Mouse (Mus musculus) left cerebral cortex, postnatal 36 days (tissue): ENCODE measurements around the gene Wdr31. TPM values are rescaled to one million over a fixed set of nuclear protein-coding genes. Genes with fewer than 3 reads are reported as not detected.
"Not testable (repeated sequence)": the region's sequence is repeated elsewhere in the genome, so short reads cannot be mapped to it uniquely, and the experiment has no call there.

Experiments used
- DNase-seq, 2 experiments: peaks; one replicate each; pipeline ENCODE4 v3.0.0; 2021 to 2022; ENCODE audit warnings: low spot score in 2 of 2, mixed read lengths in 1 of 2
- intact Hi-C: fragments of 180-260 bp; cut with DNase I; formaldehyde crosslinking; loops from one replicate; pipeline ENCODE4 v1.15.1; 2025
- total RNA-seq, 2 experiments: library from RNA; stranded (reverse); gene quantifications; 2 replicates each; pipeline ENCODE4 v1.2.3; 2021

The Wdr31 gene
- total RNA-seq, 2 experiments from 2014 or later = 7.8 to 8.9 TPM

- DNase-seq = peak; percentile 90 to 91
- intact Hi-C loops = loop anchor here (2.0 to 5.0 kb wide), 2 partner anchors 31 to 95 kb away; partner anchors contain the start of genes Cdc26, Prpf4 and Wdr31
Observed at GRCm38 (mm10) chr4:62501964-62502732, 31.5 kb upstream of the Wdr31 start.

- intact Hi-C loops = loop anchor here (5.0 kb wide), 1 partner anchor 94 kb away; the partner anchor contains the start of genes Cdc26 and Prpf4
- DNase-seq = no peak
Observed at GRCm38 (mm10) chr4:62501534-62501933, 30.8 kb upstream of the Wdr31 start.

- intact Hi-C loops = loop anchor here (5.0 kb wide), 1 partner anchor 93 kb away; the partner anchor contains the start of genes Cdc26 and Prpf4
- DNase-seq = no peak
Observed at GRCm38 (mm10) chr4:62500799-62501198, 30.1 kb upstream of the Wdr31 start.

GRCm38 (mm10) chr4:62496815-62497214 is 26.1 kb upstream of the Wdr31 start:
- peak; percentile 71 for DNase-seq
- intact Hi-C loops = no loop called here

GRCm38 (mm10) chr4:62495946-62496345 is 25.2 kb upstream of the Wdr31 start:
- no peak for DNase-seq
- intact Hi-C loops = no loop called here

- intact Hi-C loops = no loop called here
- DNase-seq = no peak
Observed at GRCm38 (mm10) chr4:62494230-62494629, 23.5 kb upstream of the Wdr31 start.

GRCm38 (mm10) chr4:62492682-62493081 is 22.0 kb upstream of the Wdr31 start:
- intact Hi-C loops = no loop called here
- DNase-seq = no peak

GRCm38 (mm10) chr4:62487914-62488313 is 17.2 kb upstream of the Wdr31 start:
- intact Hi-C loops = no loop called here

GRCm38 (mm10) chr4:62487172-62487571 is 16.5 kb upstream of the Wdr31 start:
- intact Hi-C loops = no loop called here
- DNase-seq = no peak

More at GRCm38 (mm10) chr4:62487914-62488313, 17.2 kb upstream of the Wdr31 start:
- no peak for DNase-seq

- DNase-seq = no peak
- intact Hi-C loops = no loop called here
Observed at GRCm38 (mm10) chr4:62486162-62486696, 15.5 kb upstream of the Wdr31 start.

- intact Hi-C loops = no loop called here
- no peak for DNase-seq
Observed at GRCm38 (mm10) chr4:62485450-62486161, 14.9 kb upstream of the Wdr31 start.

GRCm38 (mm10) chr4:62484928-62485327 is 14.2 kb upstream of the Wdr31 start:
- intact Hi-C loops = no loop called here

GRCm38 (mm10) chr4:62480709-62481605 is 10.3 kb upstream of the Wdr31 start:
- DNase-seq = no peak
- intact Hi-C loops = no loop called here

More at GRCm38 (mm10) chr4:62484928-62485327, 14.2 kb upstream of the Wdr31 start:
- DNase-seq = no peak

- peak in 1 of 2 experiments; percentile 18 for DNase-seq
- intact Hi-C loops = no loop called here
Observed at GRCm38 (mm10) chr4:62479937-62480708, 9.4 kb upstream of the Wdr31 start, which contains the start of gene Bspry. Bspry (plus strand) TSS chr4:62480053.

- DNase-seq, intact Hi-C loops: not testable (repeated sequence)
Observed at GRCm38 (mm10) chr4:62479593-62479936, 8.9 kb upstream of the Wdr31 start.

GRCm38 (mm10) chr4:62477542-62478244 is 7.0 kb upstream of the Wdr31 start:
- intact Hi-C loops = no loop called here
- DNase-seq = no peak

GRCm38 (mm10) chr4:62475793-62476192 is 5.1 kb upstream of the Wdr31 start:
- no peak for DNase-seq
- intact Hi-C loops = no loop called here

- no peak for DNase-seq
- intact Hi-C loops = no loop called here
Observed at GRCm38 (mm10) chr4:62475131-62475530, 4.4 kb upstream of the Wdr31 start.
